Mouse (Mus musculus) liver, embryonic 16.5 days (tissue): Measurements from ENCODE around the gene Rpl18. TPM values are rescaled to one million over a fixed set of nuclear protein-coding genes. Genes with fewer than 3 reads are reported as not detected.

Source experiments
- ATAC-seq: fragments of 200-750 bp; cut with Nextera tagmentation; 2 replicates; pipeline ENCODE4 v1.8.0; 2017; ENCODE audit warnings: low read depth, mild to moderate bottlenecking, moderate number of reproducible peaks, moderate library complexity
- H3K27ac ChIP-seq: fragments of 300-500 bp; sonication (generic); 2 replicates; pipeline ENCODE4 v1.5.1; 2014; ENCODE audit warnings: mild to moderate bottlenecking, low read length
- H3K27me3 ChIP-seq: fragments of 300-500 bp; sonication (generic); 2 replicates; pipeline ENCODE4 v1.6.1; 2014; ENCODE audit warnings: low read depth, low read length, mixed read lengths; ENCODE audit not compliant: control insufficient read depth, insufficient read depth
- H3K36me3 ChIP-seq: fragments of 300-500 bp; sonication (generic); 2 replicates; pipeline ENCODE4 v1.6.1; 2014; ENCODE audit warnings: mild to moderate bottlenecking; ENCODE audit not compliant: control insufficient read depth, insufficient read depth
- H3K4me1 ChIP-seq: fragments of 300-500 bp; sonication (generic); 2 replicates; pipeline ENCODE4 v1.6.1; 2014; ENCODE audit warnings: low read depth, low read length, mixed read lengths; ENCODE audit not compliant: control insufficient read depth
- H3K4me2 ChIP-seq: fragments of 300-500 bp; sonication (generic); 2 replicates; pipeline ENCODE4 v1.6.1; 2014; ENCODE audit warnings: low read depth, low read length, mixed read lengths
- H3K4me3 ChIP-seq: fragments of 300-500 bp; sonication (generic); 2 replicates; pipeline ENCODE4 v1.5.1; 2014; ENCODE audit warnings: low read depth, mild to moderate bottlenecking, low read length
- H3K9ac ChIP-seq: fragments of 300-500 bp; sonication (generic); 2 replicates; pipeline ENCODE4 v1.6.1; 2014; ENCODE audit warnings: low read depth, low read length
- H3K9me3 ChIP-seq: fragments of 300-500 bp; sonication (generic); replicated peaks from 2 replicates; pipeline ENCODE4 v1.6.1; 2016; ENCODE audit warnings: low read length; ENCODE audit not compliant: control insufficient read depth
- WGBS: fragments of 180-500 bp; shearing (Covaris S2); extraction: QIAGEN DNeasy Blood & Tissue Kit; methylation state at CpG from one replicate; pipeline ENCODE4 v1.1.7; 2014; ENCODE audit not compliant: insufficient replicate concordance; 5-methylcytosine and 5-hydroxymethylcytosine counted together
- polyA plus RNA-seq: library from polyadenylated mRNA; unstranded; fragments of >200 nt; fragmentation: Nextera tagmentation; extraction: Ambion mirVana; gene quantifications from 2 replicates; pipeline ENCODE4 v1.2.1, GENCODE M21; 2015

Gene Rpl18
- polyA plus RNA-seq, 1 experiment from 2014 or later: 460 TPM

DNA sequence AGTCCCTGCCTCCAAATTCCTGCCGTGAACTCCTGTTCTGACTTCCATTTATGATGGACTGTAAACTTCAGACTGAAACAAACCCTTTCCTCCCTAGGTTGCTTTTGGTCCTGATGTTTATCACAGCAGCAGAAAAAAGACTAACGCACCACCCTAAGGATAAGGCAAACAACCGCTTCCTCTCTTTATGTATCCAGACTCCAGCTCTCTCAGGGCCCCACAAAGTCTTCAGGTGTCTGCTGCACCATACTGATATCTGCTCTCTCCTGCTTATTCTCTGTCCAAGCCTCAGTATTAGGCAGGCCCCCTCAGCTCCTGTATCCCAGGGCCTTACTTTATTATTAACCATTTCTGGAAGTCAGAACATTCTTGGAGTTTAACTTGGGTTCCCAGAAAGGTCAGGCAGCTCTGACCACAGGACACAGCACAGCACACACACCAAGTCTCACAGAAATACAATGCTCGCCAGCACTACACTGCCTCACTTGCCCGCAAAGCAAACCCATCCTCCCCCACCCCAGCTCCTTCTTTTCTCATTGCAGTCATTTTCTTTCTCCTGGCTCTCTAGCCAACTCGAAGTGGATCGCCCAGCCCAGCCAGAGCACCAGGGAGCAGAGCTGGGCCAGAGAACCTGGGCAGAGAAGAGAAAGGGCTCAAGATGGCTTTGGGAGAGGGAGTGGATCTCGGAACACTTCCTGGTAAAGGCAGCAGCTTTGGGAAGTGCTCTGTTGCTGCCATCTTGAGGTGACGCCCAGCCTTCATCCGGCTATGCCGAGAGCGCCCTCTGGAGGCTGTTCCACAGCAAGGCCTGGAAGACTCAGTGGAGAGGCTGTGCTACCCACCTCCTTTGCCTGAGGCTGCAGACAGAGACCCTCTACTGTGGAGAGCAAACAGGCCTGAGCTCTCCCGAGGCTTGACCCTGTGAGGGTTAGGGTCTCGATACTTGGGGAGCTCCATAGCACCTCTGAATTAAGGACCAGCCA lies 32.8 kb upstream of the Rpl18 start:
- Histone ChIP-seq H3K4me2 (peak overlapping the region; percentile 54), H3K27ac (0 out of 2 replicates have a peak overlapping the region, but pooled peaks have one; percentile 19), H3K9me3 (no peaks in the 10 kb centered on the region), H3K36me3 (no peaks in the 10 kb centered on the region), H3K4me3 (no peak overlapping the region), H3K9ac (0 out of 2 replicates have a peak overlapping the region, but pooled peaks have one; percentile 33), H3K4me1 (peaks cover 3% of the 10 kb centered on the region), H3K27me3 (no peaks in the 10 kb centered on the region)
- ATAC-seq: peak; percentile 34; the same call in 1 of the 2 replicates
- 19% methylated on average over 14 of the region's 14 CpGs for WGBS

DNA sequence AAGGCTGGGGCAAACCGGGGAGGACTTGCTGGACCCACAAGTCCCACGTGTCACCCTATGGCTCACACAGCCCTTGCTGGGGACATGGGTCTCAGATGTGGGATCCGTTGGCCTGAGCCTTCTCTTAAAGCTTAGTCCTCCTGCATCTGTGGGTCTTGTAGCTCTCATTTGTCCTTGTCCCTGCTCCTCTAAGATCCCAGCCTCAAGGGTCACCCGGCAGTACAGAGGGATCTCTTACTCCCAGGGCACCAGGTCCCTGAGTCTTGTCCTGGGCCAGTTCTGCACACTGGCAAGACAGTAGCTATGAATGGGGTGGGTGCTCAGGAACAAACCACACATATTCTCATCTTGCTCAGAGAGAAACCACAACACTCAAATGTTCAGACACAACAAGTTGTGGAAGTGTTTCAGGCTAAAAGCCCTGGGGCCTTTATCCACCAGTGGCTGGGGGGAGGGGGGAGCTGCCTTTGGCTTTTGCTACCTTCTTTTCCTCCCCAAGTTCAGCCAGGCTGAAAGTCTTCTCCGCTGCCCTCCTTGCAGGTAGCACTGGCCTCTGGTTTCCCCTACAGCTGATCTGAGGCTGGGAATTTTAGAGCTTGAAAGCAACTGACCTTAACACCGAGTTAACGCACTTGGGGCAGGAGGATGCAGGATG lies 31.7 kb upstream of the Rpl18 start, which contains the start of gene Ntn5:
Gene Ntn5, plus strand, starts transcription at position 627 of the 655 bp plus-strand sequence.
- Histone ChIP-seq H3K9me3 (no peaks in the 10 kb centered on the region), H3K27me3 (no peaks in the 10 kb centered on the region), H3K27ac (no peak within 1 kb of the TSS), H3K4me2 (no peak within 1 kb of the TSS), H3K36me3 (no peaks in the 10 kb centered on the region), H3K4me3 (no peak within 1 kb of the TSS), H3K9ac (no peak within 1 kb of the TSS), H3K4me1 (peaks cover 3% of the 10 kb centered on the region)
- ATAC-seq: no peak
- 65% methylated on average over 7 of the region's 7 CpGs for WGBS

- H3K9ac ChIP-seq: no peak overlapping the region
- H3K4me1 ChIP-seq: peaks cover 3% of the 10 kb centered on the region
- H3K4me2 ChIP-seq: no peak overlapping the region
- no peak for ATAC-seq
- no peaks in the 10 kb centered on the region for H3K9me3 ChIP-seq
- WGBS: 50% methylated on average over 10 of the region's 10 CpGs
- no peaks in the 10 kb centered on the region for H3K27me3 ChIP-seq
- no peak overlapping the region for H3K4me3 ChIP-seq
- H3K36me3 ChIP-seq: no peaks in the 10 kb centered on the region
- H3K27ac ChIP-seq: no peak overlapping the region
These were observed 29.4 kb upstream of the Rpl18 start for GRCm38 (mm10) chr7:45685811-45686210.

- Histone ChIP-seq H3K4me2 (no peak overlapping the region), H3K27ac (no peak overlapping the region), H3K9me3 (no peaks in the 10 kb centered on the region), H3K4me3 (no peak overlapping the region), H3K9ac (no peak overlapping the region), H3K27me3 (no peaks in the 10 kb centered on the region), H3K4me1 (peaks cover 3% of the 10 kb centered on the region), H3K36me3 (no peaks in the 10 kb centered on the region)
- 43% methylated on average over 3 of the region's 3 CpGs for WGBS
- ATAC-seq: no peak
These were observed 28.4 kb upstream of the Rpl18 start for GRCm38 (mm10) chr7:45686841-45687240.

DNA sequence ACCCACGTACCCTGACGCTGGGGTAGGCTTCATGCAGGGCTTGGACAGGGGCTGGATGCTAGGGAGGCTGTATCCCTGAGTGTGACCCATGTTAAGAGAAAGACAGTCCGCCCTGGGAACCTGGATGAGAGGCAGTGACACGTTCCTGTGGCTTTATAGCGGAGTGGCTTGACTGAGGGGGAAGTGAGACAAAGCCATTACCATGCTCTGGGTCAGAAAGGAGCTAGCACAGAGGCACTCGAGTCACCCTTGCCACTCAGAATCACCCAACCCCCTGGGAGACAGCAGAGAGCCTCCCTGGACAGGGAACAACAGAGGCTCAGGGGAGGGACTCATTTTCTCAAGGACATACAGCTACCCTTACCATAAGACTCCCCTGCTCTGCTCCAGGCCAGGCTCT lies 26.2 kb upstream of the Rpl18 start:
- no peak overlapping the region for H3K4me3 ChIP-seq
- no peaks in the 10 kb centered on the region for H3K9me3 ChIP-seq
- no peak overlapping the region for H3K27ac ChIP-seq
- H3K4me1 ChIP-seq: no peaks in the 10 kb centered on the region
- H3K9ac ChIP-seq: no peak overlapping the region
- WGBS: 40% methylated on average over 6 of the region's 6 CpGs
- H3K27me3 ChIP-seq: no peaks in the 10 kb centered on the region
- no peak for ATAC-seq
- H3K4me2 ChIP-seq: no peak overlapping the region
- H3K36me3 ChIP-seq: no peaks in the 10 kb centered on the region

- Histone ChIP-seq H3K9ac (no peak overlapping the region), H3K27ac (no peak overlapping the region), H3K4me2 (no peak overlapping the region), H3K36me3 (no peaks in the 10 kb centered on the region), H3K9me3 (no peaks in the 10 kb centered on the region), H3K27me3 (no peaks in the 10 kb centered on the region), H3K4me3 (no peak overlapping the region), H3K4me1 (no peaks in the 10 kb centered on the region)
- no peak for ATAC-seq
- WGBS: 38% methylated on average over 11 of the region's 11 CpGs
These were observed 25.5 kb upstream of the Rpl18 start for GRCm38 (mm10) chr7:45689800-45690199.

GRCm38 (mm10) chr7:45692364-45692763 lies 22.9 kb upstream of the Rpl18 start:
- peak; percentile 47 for ATAC-seq
- whole genome bisulfite sequencing: 76% methylated on average over 2 of the region's 2 CpGs
- H3K27me3 ChIP-seq: no peaks in the 10 kb centered on the region
- no peak overlapping the region for H3K4me3 ChIP-seq
- no peak overlapping the region for H3K27ac ChIP-seq
- H3K9ac ChIP-seq: no peak overlapping the region
- H3K9me3 ChIP-seq: no peaks in the 10 kb centered on the region
- H3K36me3 ChIP-seq: no peaks in the 10 kb centered on the region
- H3K4me2 ChIP-seq: no peak overlapping the region
- no peaks in the 10 kb centered on the region for H3K4me1 ChIP-seq

DNA sequence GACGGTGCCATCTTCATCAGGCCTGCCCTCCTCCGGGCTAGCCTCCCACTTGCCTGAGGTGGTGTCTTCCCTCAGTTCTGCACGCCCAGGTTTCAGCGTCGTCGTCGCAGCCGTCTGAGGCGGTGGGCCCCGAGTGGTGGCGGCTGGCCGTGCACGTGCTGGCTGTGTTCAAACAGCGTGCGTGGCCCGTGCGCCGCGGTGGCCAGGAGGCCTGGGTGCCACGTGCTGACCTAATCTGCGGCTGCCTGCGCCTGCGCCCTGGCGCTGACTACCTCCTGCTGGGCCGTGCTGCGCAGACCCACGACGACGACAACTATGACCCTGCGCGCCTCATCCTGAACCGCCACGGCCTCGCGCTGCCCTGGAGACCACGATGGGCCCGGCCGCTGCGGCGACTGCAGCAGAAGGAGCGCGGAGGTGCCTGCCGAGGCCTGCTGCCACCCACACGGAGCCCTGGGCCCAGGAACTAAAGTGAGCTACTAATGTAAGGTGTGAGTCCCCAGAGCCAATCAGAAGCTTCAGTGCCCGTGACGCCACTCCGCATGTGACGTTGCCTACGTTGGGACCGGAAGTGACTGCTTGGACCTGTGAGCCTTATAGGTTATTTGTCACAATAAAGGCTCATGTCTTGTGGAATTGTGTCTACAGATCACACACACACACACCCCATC lies 21.2 kb upstream of the Rpl18 start, which contains the start of gene Sec1:
Gene Sec1, minus strand, starts transcription at position 482 of the 671 bp plus-strand sequence.
- Histone ChIP-seq H3K36me3 (no peaks in the 10 kb centered on the region), H3K27ac (no peak within 1 kb of the TSS), H3K4me2 (no peak within 1 kb of the TSS), H3K4me1 (no peaks in the 10 kb centered on the region), H3K9me3 (no peaks in the 10 kb centered on the region), H3K9ac (no peak within 1 kb of the TSS), H3K4me3 (no peak within 1 kb of the TSS), H3K27me3 (peaks cover 12% of the 10 kb centered on the region)
- WGBS: 81% methylated on average over 50 of the region's 50 CpGs
- ATAC-seq: no peak
